Mouse (Mus musculus) MEL (cell line): ENCODE data around the gene Lrrfip1.

Experiments used
- CHD2 ChIP-seq: IDR thresholded peaks from 2 replicates; pipeline ENCODE4 v1.6.1; 2011; ENCODE audit warnings: low read length, improper control_type of control experiment
- CTCF ChIP-seq, 3 experiments: IDR thresholded peaks in 2 of 3; conservative IDR thresholded peaks in 1 of 3; 2 replicates each; pipeline ENCODE4 v1.5.1; 2011 to 2012; ENCODE audit warnings: low read length in 3 of 3, low read depth in 2 of 3, mild to moderate bottlenecking in 2 of 3, improper control_type of control experiment in 1 of 3, inconsistent platforms in 1 of 3, mixed read lengths in 1 of 3, moderate library complexity in 1 of 3; ENCODE audit not compliant: control insufficient read depth in 1 of 3, insufficient read depth in 1 of 3, poor library complexity in 1 of 3, severe bottlenecking in 1 of 3
- EP300 ChIP-seq, 2 experiments: IDR thresholded peaks; 2 replicates each; pipeline ENCODE4 v1.6.1; 2011; ENCODE audit warnings: improper control_type of control experiment in 2 of 2, low read length in 2 of 2, low read depth in 1 of 2, mild to moderate bottlenecking in 1 of 2
- GABPA ChIP-seq: IDR thresholded peaks from 2 replicates; pipeline ENCODE4 v1.6.1; 2012; ENCODE audit warnings: low read depth, mild to moderate bottlenecking, inconsistent platforms, low read length, improper control_type of control experiment, moderate library complexity
- HCFC1 ChIP-seq: IDR thresholded peaks from 2 replicates; pipeline ENCODE4 v1.6.1; 2012; ENCODE audit warnings: low read depth, mild to moderate bottlenecking, inconsistent platforms, low read length, improper control_type of control experiment, moderate library complexity
- MAX ChIP-seq: IDR thresholded peaks from 2 replicates; pipeline ENCODE4 v1.6.1; 2011; ENCODE audit warnings: low read length, improper control_type of control experiment
- POLR2A ChIP-seq, 2 experiments: IDR thresholded peaks; 2 replicates each; pipeline ENCODE4 v1.6.1; 2011 to 2012; ENCODE audit warnings: low read length in 2 of 2, mild to moderate bottlenecking in 2 of 2, control low read depth in 1 of 2, improper control_type of control experiment in 1 of 2, low read depth in 1 of 2, moderate library complexity in 1 of 2; ENCODE audit not compliant: control insufficient read depth in 1 of 2, insufficient read depth in 1 of 2, poor library complexity in 1 of 2
- POLR2AphosphoS2 ChIP-seq: IDR thresholded peaks from 2 replicates; pipeline ENCODE4 v1.6.1; 2011; ENCODE audit warnings: low read length, improper control_type of control experiment
- RAD21 ChIP-seq: IDR thresholded peaks from 2 replicates; pipeline ENCODE4 v1.6.1; 2011; ENCODE audit warnings: mild to moderate bottlenecking, low read depth, low read length, improper control_type of control experiment
- TAL1 ChIP-seq: IDR thresholded peaks from 2 replicates; pipeline ENCODE4 v1.6.1; 2012; ENCODE audit warnings: mild to moderate bottlenecking, inconsistent platforms, low read length, moderate library complexity, mixed read lengths
- UBTF ChIP-seq: IDR thresholded peaks from 2 replicates; pipeline ENCODE4 v1.6.1; 2012; ENCODE audit warnings: low read depth, mild to moderate bottlenecking, inconsistent platforms, low read length, improper control_type of control experiment, moderate library complexity, borderline replicate concordance; ENCODE audit not compliant: insufficient read depth

- TF ChIP-seq UBTF: no peak
- no peak for TF ChIP-seq GABPA
- no peak for TF ChIP-seq CTCF (IDR thresholded peaks at IDR 0.05 in 2 of 3, conservative IDR thresholded peaks at IDR 0.05 in 1 of 3; ENCODE audit: control insufficient read depth in 1 of 3, insufficient read depth in 1 of 3, low read depth in 2 of 3, low read length in 3 of 3, poor library complexity in 1 of 3, severe bottlenecking in 1 of 3)
- TF ChIP-seq TAL1: no peak
- no peak for TF ChIP-seq HCFC1
- TF ChIP-seq EP300 (IDR thresholded peaks at IDR 0.05; ENCODE audit: low read depth in 1 of 2, low read length in 2 of 2): no peak
- no peak for TF ChIP-seq CHD2
- TF ChIP-seq POLR2A (IDR thresholded peaks at IDR 0.05; ENCODE audit: control insufficient read depth in 1 of 2, insufficient read depth in 1 of 2, low read depth in 1 of 2, low read length in 2 of 2, poor library complexity in 1 of 2): no peak
- no peak for TF ChIP-seq RAD21
- TF ChIP-seq POLR2AphosphoS2: no peak
- no peak for TF ChIP-seq MAX
These were observed 98.0 kb downstream of the Lrrfip1 start for GRCm38 (mm10) chr1:91096490-91096889.
